Mouse (Mus musculus) embryonic facial prominence, embryonic 12.5 days (tissue): ENCODE data around the gene Zbp1. TPM values are rescaled to one million over a fixed set of nuclear protein-coding genes. Genes with fewer than 3 reads are reported as not detected.

Source experiments
- ATAC-seq: fragments of 200-750 bp; cut with Nextera tagmentation; 2 replicates; pipeline ENCODE4 v1.8.0; 2017; ENCODE audit not compliant: insufficient number of reproducible peaks, insufficient read depth, low FRiP score, low TSS enrichment
- H3K27ac ChIP-seq: fragments of 300-500 bp; sonication (generic); 2 replicates; pipeline ENCODE4 v1.5.1; 2016; ENCODE audit warnings: mild to moderate bottlenecking
- H3K27me3 ChIP-seq: fragments of 300-500 bp; sonication (generic); 2 replicates; pipeline ENCODE4 v1.6.1; 2016; ENCODE audit warnings: mild to moderate bottlenecking, moderate library complexity
- H3K36me3 ChIP-seq: fragments of 300-500 bp; sonication (generic); 2 replicates; pipeline ENCODE4 v1.6.1; 2016; ENCODE audit warnings: mild to moderate bottlenecking
- H3K4me1 ChIP-seq: fragments of 300-500 bp; sonication (generic); 2 replicates; pipeline ENCODE4 v1.6.1; 2016
- H3K4me2 ChIP-seq: fragments of 300-500 bp; sonication (generic); replicated peaks from 2 replicates; pipeline ENCODE4 v1.6.1; 2016; ENCODE audit warnings: mild to moderate bottlenecking, moderate library complexity
- H3K4me3 ChIP-seq: fragments of 300-500 bp; sonication (generic); 2 replicates; pipeline ENCODE4 v1.5.1; 2016; ENCODE audit warnings: mild to moderate bottlenecking
- H3K9ac ChIP-seq: fragments of 300-500 bp; sonication (generic); 2 replicates; pipeline ENCODE4 v1.6.1; 2016; ENCODE audit warnings: mild to moderate bottlenecking, moderate library complexity
- H3K9me3 ChIP-seq: fragments of 300-500 bp; sonication (generic); 2 replicates; pipeline ENCODE4 v1.6.1; 2016; ENCODE audit warnings: mild to moderate bottlenecking, moderate library complexity
- WGBS: fragments of 180-500 bp; shearing (Covaris S2); methylation state at CpG from one replicate; pipeline ENCODE4 v1.1.7; 2016; 5-methylcytosine and 5-hydroxymethylcytosine counted together
- polyA plus RNA-seq: library from polyadenylated mRNA; unstranded; fragments of >200 nt; fragmentation: Nextera tagmentation; extraction: Ambion mirVana; gene quantifications from 2 replicates; pipeline ENCODE4 v1.2.1, GENCODE M21; 2016

The Zbp1 gene
- 0.39 TPM in 1 of 2 replicates, not detected in the other for polyA plus RNA-seq

GRCm38 (mm10) chr2:173218416-173219141, at the start of gene Zbp1:
Zbp1 (minus strand) TSS chr2:173218923.
- Histone ChIP-seq H3K27ac (no peak within 1 kb of the TSS), H3K9ac (no peak within 1 kb of the TSS), H3K36me3 (no peaks in the 10 kb centered on the region), H3K9me3 (no peaks in the 10 kb centered on the region), H3K4me1 (no peaks in the 10 kb centered on the region), H3K4me3 (no peak within 1 kb of the TSS), H3K4me2 (no peak within 1 kb of the TSS), H3K27me3 (no peaks in the 10 kb centered on the region)
- WGBS, result 73% methylated on average over 11 of the region's 11 CpGs
- no peak for ATAC-seq

GRCm38 (mm10) chr2:173267562-173267961, 48.8 kb upstream of the Zbp1 start:
- Histone ChIP-seq H3K4me1 (peaks cover 76% of the 10 kb centered on the region), H3K27me3 (no peaks in the 10 kb centered on the region), H3K36me3 (peaks cover 4% of the 10 kb centered on the region; the same call in 1 of the 2 replicates), H3K4me3 (no peak overlapping the region), H3K27ac (no peak overlapping the region), H3K4me2 (no peak overlapping the region), H3K9me3 (no peaks in the 10 kb centered on the region), H3K9ac (no peak overlapping the region)
- 80% methylated on average over 3 of the region's 3 CpGs for WGBS
- ATAC-seq, result no peak

GRCm38 (mm10) chr2:173266349-173267112, 47.8 kb upstream of the Zbp1 start:
- Histone ChIP-seq H3K9me3 (no peaks in the 10 kb centered on the region), H3K4me3 (no peak overlapping the region), H3K36me3 (peaks cover 4% of the 10 kb centered on the region; the same call in 1 of the 2 replicates), H3K4me2 (no peak overlapping the region), H3K27me3 (no peaks in the 10 kb centered on the region), H3K9ac (no peak overlapping the region), H3K27ac (no peak overlapping the region), H3K4me1 (peaks cover 76% of the 10 kb centered on the region)
- 74% methylated on average over 25 of the region's 25 CpGs for WGBS
- no peak for ATAC-seq

GRCm38 (mm10) chr2:173265468-173266265, 46.9 kb upstream of the Zbp1 start:
- Histone ChIP-seq H3K9me3 (no peaks in the 10 kb centered on the region), H3K9ac (no peak overlapping the region), H3K27ac (no peak overlapping the region), H3K4me2 (no peak overlapping the region), H3K27me3 (no peaks in the 10 kb centered on the region), H3K4me1 (peaks cover 78% of the 10 kb centered on the region), H3K4me3 (no peak overlapping the region), H3K36me3 (peaks cover 4% of the 10 kb centered on the region; the same call in 1 of the 2 replicates)
- WGBS, result 85% methylated on average over 22 of the region's 22 CpGs
- ATAC-seq, result no peak

- no peaks in the 10 kb centered on the region for H3K9me3 ChIP-seq
- H3K36me3 ChIP-seq, result peaks cover 4% of the 10 kb centered on the region; the same call in 1 of the 2 replicates
- H3K4me3 ChIP-seq, result no peak overlapping the region
- H3K27me3 ChIP-seq, result no peaks in the 10 kb centered on the region
- WGBS, result 30% methylated on average over 13 of the region's 13 CpGs
- no peak for ATAC-seq
- no peak overlapping the region for H3K9ac ChIP-seq
- peaks cover 77% of the 10 kb centered on the region for H3K4me1 ChIP-seq
- no peak overlapping the region; the same call in 1 of the 2 replicates for H3K4me2 ChIP-seq
- H3K27ac ChIP-seq, result no peak overlapping the region
These were observed 45.9 kb upstream of the Zbp1 start for GRCm38 (mm10) chr2:173264467-173265128.

- Histone ChIP-seq H3K36me3 (peaks cover 4% of the 10 kb centered on the region; the same call in 1 of the 2 replicates), H3K4me3 (no peak overlapping the region), H3K27me3 (no peaks in the 10 kb centered on the region), H3K4me1 (peaks cover 82% of the 10 kb centered on the region), H3K9me3 (no peaks in the 10 kb centered on the region), H3K4me2 (no peak overlapping the region; the same call in 1 of the 2 replicates), H3K9ac (no peak overlapping the region), H3K27ac (no peak overlapping the region)
- WGBS, result 48% methylated on average over 11 of the region's 11 CpGs
- no peak for ATAC-seq
These were observed 45.1 kb upstream of the Zbp1 start for GRCm38 (mm10) chr2:173263636-173264330.

GRCm38 (mm10) chr2:173261497-173261896, 42.8 kb upstream of the Zbp1 start:
- ATAC-seq, result no peak
- Histone ChIP-seq H3K4me1 (peaks cover 89% of the 10 kb centered on the region), H3K4me2 (no peak overlapping the region), H3K9me3 (no peaks in the 10 kb centered on the region), H3K4me3 (no peak overlapping the region), H3K36me3 (peaks cover 4% of the 10 kb centered on the region; the same call in 1 of the 2 replicates), H3K9ac (peak overlapping the region; percentile 36), H3K27ac (no peak overlapping the region), H3K27me3 (no peaks in the 10 kb centered on the region)
- WGBS, result 80% methylated on average over 10 of the region's 10 CpGs

- Histone ChIP-seq H3K4me2 (no peak overlapping the region), H3K4me1 (peaks cover 85% of the 10 kb centered on the region), H3K27ac (no peak overlapping the region), H3K9me3 (no peaks in the 10 kb centered on the region), H3K27me3 (no peaks in the 10 kb centered on the region), H3K4me3 (no peak overlapping the region), H3K36me3 (peaks cover 4% of the 10 kb centered on the region; the same call in 1 of the 2 replicates), H3K9ac (no peak overlapping the region)
- 26% methylated on average over 9 of the region's 9 CpGs for WGBS
- ATAC-seq, result no peak
These were observed 39.9 kb upstream of the Zbp1 start for GRCm38 (mm10) chr2:173258459-173259091.

GRCm38 (mm10) chr2:173257610-173258009, 38.9 kb upstream of the Zbp1 start:
- Histone ChIP-seq H3K9ac (no peak overlapping the region), H3K4me1 (peaks cover 92% of the 10 kb centered on the region), H3K4me3 (no peak overlapping the region), H3K36me3 (no peaks in the 10 kb centered on the region), H3K27me3 (no peaks in the 10 kb centered on the region), H3K27ac (peak overlapping the region; percentile 4; the same call in 1 of the 2 replicates), H3K9me3 (no peaks in the 10 kb centered on the region), H3K4me2 (no peak overlapping the region)
- no peak for ATAC-seq
- WGBS, result 43% methylated on average over 7 of the region's 7 CpGs

GRCm38 (mm10) chr2:173256552-173256949, 37.8 kb upstream of the Zbp1 start:
- H3K9me3 ChIP-seq, result no peaks in the 10 kb centered on the region
- H3K9ac ChIP-seq, result no peak overlapping the region
- 75% methylated on average over 4 of the region's 4 CpGs for WGBS
- H3K4me2 ChIP-seq, result no peak overlapping the region
- H3K27me3 ChIP-seq, result no peaks in the 10 kb centered on the region
- no peak overlapping the region for H3K4me3 ChIP-seq
- ATAC-seq, result no peak
- no peaks in the 10 kb centered on the region for H3K36me3 ChIP-seq
- no peak overlapping the region for H3K27ac ChIP-seq
- peaks cover 92% of the 10 kb centered on the region for H3K4me1 ChIP-seq
